Mouse (Mus musculus) megakaryocyte-erythroid progenitor cell, adult 5-6 weeks (primary cell): ENCODE results near the gene Rora. TPM values are rescaled to one million over a fixed set of nuclear protein-coding genes. Genes with fewer than 3 reads are reported as not detected.

Source experiments
- ATAC-seq: replicated peaks from 2 replicates; pipeline ENCODE4 v1.8.0; 2016; ENCODE audit warnings: mild to moderate bottlenecking, inconsistent platforms; ENCODE audit not compliant: severe bottlenecking, poor library complexity, low FRiP score, low TSS enrichment
- total RNA-seq, 2 experiments: library from RNA; stranded (forward) in 1 of 2; stranded (reverse) in 1 of 2; fragments of 200-1000, 215-1000 nt in 1 of 2; fragments of >200 nt in 1 of 2; fragmentation: Nextera tagmentation in 1 of 2; gene quantifications; 2 replicates each; pipeline ENCODE4 v1.2.3; 2014 to 2017

Rora gene
- total RNA-seq, 2 experiments from 2014 or later = 0.02 to 4.7 TPM

DNA sequence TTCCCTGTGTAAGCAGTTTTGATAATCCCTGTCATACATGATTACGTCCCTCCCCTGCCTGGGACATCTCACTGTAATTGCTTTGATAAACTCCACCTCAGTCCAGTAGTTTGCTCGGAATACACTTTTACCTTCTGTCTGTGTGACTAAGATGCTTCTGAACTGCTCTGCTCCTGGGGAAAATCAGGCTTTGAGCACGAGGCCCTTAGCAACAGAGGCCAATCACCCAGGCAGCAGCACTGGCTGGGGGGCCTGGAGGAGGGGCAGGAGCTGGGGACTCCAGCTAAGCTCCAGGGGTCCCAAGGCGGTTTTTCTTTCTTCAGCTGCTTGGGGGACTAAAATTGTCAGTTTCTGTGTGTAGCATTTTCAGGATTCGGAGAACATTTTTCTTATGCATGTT is 32.0 kb downstream of the Rora start:
- no peak for ATAC-seq

DNA sequence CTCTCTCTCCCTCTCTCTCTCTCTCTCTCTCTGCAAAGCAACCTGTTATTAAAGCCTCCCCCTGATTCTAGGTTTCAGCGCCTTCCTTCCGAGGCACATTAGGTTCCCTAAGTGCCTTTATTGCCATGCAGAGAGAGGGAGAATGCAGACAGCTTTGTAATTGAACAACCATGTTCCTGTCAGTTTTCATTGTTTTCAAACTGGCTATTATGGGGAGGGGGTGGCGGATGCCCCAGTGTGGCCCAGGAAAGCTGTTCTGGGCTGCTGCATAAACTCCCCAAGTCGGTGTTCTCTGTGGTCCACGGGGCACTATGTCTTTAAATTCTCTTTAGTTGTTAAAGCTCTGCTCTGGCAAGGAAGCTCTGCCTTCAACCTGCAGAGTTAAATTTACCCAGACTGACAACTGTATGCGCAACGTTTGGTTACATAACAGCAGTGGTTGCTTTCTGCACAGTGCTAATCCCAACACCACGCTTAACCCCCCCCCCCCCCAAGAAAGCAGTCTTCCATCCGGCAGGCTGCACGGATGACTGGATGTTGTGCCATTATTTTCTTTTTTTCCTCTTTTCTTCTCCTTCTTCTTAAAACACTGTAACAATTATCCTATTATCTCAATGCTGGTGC is 33.8 kb downstream of the Rora start:
- ATAC-seq = no peak

DNA sequence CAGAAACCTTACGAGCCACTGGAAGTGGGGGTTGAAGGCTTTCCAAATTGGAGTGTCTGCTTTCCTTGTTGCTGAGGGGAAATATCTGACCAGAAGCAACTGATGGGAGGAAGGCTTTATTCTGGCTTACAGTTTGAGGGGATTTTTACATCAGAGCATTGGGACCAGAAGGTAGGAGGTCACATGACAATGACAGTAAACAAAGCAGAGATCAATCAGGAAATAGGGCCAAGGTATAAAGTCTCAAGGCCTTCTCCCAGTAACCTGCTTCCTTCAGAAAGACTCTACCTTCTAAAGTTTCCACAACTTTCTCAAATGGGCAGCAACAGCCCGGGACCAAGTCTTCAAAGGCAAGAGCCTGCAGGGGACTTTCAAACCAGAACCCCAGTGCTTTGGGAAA is 34.6 kb downstream of the Rora start:
- no peak for ATAC-seq

DNA sequence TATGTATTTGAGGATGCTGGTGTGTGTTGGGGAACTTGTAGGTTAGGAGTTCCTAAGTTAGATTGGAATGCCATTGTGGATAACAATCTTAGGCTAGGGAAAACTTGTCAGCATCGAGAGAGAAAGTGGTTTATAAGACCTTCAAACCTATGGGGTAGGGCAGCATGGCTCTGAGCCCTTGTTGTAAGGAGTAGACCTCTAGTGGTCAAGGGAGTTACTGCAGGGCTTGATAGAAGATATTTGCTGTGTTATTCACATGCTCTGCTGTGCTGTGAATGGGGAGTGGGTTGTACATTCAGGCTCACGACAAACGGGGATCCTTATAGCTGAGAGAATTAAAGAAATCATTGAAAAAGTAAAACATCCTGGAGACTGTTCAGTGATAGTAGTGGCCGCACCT is 35.8 kb downstream of the Rora start:
- ATAC-seq = no peak; the same call in 1 of the 2 replicates

DNA sequence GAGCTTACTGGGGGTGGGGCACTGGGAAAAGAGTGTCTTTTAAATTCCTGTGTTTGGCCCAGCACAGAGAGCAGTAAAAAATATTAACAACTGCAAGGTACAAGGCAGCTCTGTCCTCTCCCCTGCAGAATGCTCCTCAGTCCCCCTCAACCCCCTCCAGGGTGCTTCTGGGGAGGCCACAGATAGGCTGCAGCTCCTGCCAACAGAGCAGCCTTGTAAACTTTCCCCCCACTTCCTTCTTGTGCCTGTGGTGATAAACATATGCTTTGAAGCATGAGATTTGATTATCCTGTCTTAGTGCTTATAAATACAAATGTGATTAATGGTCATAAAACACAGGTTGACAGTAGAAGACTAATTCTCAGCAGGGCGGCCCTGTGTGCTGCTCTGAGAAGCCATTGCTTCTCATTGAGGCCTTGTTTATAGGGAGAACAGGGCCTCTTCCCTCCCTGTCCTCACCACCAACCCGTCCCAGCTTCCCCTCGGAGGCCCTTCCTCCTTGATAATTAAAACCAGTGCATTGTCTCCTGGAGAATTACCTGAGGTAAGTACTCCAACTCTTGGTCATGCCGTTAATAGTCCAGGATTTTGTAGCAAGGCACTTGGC is 41.4 kb downstream of the Rora start:
- no peak for ATAC-seq

DNA sequence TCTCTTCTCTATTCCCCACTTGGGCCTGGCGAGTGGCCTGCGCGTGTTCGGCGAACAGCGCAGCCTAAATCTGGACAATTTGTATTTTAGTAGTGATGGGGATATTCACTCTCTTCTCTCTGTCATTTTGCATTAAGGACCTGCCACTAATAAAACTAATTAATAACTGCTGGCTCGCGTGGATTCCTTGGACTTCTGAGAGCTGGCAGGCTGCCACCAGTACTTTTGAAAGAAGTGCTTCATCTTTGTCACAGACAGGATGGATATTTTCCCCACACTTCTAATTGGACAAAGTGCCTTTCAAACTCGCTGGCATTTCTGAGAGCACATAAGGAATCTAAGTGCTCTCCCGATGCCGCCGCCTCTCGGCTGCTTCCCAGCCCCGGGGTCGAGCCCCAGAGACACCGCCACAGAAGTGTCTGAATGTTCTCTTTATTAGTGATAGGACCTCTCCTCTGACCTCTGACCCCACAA is 41.9 kb downstream of the Rora start:
- no peak for ATAC-seq

DNA sequence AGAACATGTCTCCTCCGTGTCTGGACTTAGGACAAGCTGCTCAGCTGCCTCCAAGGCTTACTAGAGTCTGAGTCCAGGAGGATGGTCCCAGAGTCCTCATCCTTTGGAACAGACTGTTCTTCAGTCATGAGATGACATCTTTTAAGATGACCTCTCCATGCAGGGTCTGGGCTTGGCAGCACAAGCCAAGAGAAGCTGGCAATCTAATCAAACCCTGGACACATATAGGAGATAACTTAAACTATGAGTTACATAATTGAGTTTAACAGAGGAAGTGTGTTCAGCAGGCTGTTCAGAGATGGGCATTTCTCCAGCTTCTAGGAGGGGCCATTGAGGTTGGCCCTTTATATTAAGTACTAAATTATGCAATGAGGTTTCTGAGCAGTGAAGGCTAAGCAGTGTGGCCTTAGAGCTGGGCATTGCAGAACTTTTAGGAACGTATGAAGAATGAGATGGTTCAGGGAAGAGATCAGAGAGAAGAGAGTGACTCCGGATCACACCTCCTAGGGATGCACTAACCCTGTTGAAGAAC is 42.9 kb downstream of the Rora start:
- ATAC-seq = no peak

DNA sequence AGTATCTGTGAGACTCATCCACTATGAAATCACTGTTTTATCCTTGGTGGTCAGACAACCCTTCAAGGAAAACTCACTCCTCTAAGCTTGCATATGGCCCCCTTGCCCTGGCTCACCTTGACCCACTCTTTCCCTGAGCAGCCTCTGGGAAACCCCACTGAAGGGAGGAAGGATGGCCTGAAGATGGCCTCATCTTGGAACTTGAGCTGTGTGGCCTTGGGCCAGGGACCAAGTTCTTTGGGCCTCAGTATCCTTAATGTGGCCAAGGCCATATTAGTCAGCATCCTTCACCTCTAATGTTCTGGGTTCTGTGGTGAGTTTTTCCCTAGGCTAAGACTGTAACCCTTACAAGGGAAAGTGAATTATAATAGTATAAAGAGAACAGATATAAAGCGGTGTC is 45.8 kb downstream of the Rora start:
- ATAC-seq = no peak

DNA sequence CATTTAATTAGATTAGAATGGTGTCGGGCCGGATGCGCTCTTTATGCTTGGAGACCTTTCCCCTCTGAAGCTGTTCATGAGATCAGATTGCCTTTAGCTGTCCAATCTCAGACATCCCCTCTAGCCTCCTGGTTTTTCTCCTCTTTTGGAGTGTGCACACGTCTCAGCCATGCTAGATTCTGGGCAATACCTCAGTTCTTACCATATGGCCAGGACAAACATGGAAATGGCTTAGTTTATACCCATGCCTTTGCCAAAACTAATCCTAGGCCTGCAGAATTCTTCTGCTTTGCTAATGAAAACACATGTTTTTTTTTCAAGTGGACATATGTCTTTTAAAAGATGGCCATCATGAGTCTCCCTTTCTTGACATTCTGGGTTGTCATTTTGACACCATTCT is 46.3 kb downstream of the Rora start:
- ATAC-seq = no peak

DNA sequence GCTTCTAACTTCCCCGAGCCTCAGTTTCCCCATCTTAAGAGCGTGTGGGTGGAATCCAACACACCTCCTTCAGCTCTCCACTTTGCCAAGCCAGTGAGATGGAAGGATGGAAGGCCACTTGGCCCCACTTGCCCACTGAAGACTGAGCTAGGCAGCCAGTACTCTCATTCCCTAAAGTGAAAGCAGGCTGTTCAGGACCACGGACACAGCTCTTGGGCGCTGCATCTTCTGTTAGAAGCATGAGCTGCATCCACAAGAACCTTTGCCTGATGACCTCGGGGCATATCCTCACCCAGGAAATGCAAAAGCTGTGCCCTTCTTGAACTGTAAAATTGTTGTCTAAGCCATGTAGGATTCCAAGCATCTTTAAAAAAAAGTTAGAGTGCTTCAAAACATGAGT is 54.0 kb downstream of the Rora start:
- no peak for ATAC-seq

DNA sequence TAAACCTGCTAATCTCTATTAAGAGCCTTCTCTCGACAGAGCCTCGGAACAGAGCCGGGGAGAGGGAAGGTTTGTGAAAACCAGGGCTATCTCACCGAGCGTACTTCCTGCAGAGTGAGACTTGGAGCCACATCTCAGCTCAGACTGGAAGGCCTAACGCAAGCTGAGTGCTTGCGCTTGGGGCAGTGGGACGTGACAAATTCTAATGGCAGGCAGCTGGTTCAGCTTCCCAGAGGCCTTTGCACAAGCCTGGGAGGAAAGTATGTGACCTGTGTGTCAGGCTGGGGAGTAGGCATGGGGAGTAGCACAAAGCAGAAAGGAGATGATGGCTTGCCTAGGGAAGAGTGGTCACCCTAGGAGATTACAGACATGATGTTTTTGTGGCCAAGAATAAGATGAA is 55.6 kb downstream of the Rora start:
- no peak for ATAC-seq

DNA sequence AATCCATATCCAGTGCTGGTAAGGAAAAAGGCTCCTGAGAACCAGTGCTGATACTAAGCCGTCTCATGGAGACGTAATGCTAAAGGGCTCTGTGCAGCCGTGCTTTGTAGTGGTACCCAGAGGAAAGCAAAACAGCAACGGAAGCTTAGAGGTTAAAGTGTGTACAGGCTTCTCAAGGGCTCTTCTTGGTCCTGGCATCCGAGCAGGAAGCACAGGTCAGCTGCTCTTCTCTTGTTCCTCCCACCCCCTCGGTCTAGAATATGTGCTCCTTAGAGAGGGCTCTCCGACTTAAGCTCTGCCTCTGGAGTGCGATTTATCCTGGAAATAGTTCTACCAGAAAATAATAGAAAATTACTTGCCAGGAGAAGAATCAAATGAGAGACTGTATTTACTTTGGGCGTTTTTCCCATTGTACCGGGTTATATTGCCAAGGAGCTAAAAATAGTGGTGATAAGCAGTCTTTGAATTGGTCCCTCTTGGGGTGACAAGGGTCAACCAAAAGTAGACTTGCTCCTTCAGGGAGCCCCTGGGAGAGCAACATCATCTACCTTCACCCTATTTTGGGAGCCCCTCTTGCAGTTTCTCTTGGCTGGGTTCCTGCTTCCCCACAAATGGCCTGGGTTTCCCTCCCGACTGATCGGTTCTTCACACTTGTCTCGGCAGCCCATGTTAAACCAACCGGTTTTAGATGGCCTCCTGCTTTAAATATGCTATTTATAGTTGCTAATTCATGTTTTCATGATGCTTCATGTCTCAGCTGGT is 57.5 kb downstream of the Rora start:
- ATAC-seq = no peak

DNA sequence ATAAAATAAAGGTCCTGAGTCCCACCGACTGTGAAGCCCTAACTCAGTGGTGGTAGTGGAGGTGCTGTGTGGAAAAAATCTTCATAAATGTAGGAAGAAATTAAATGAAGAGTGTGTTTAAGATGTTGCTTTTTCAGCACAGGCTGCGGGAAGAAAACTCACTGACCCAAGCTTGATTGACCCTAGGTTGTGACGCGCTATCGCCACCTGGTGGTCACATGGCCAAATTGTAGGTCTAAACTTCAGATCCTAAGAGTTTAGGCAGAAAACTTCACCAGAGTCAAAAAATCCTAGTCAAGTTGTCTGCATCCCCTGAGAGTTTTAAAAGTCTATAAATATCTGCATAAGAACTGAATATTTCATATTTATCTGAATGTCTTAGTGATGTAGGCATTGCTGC is 63.4 kb downstream of the Rora start:
- ATAC-seq = no peak

DNA sequence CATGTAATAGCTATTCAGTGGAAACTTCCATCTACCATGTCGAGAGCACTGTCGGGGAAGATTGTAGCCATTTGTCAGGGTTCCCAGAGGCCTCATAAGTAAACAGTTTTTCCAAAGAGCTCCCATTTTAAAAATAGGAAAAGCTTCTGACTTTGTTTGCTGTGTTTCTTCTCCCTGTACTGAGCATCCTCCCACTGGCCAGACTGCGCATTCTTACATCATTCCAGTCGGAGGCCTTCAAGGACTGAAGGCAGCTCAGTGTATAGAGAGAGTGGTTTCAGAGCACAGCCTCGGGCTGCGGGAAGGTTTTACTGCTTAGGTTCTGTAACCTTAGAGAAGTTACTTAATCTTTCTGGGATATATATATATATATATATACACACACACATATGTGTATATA is 64.8 kb downstream of the Rora start:
- ATAC-seq = no peak

DNA sequence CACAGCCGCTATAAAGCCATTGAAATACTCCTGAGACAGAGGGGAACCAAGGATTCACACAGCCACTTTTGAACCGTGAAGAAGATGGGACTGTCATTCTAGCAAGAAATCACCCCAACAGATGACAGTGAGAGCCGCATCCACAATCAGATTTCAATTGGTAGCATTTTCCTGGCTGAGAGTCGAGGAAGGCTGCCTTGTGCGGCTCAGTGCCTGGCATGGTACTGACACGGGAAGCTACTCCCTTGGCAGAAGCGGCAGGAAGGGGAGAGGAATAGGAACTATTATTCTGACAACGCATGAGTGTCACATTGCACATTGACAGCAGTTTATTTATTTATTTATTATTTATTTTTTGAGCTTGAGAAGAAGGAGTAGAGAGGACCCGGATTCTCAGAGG is 65.7 kb downstream of the Rora start:
- ATAC-seq = no peak

DNA sequence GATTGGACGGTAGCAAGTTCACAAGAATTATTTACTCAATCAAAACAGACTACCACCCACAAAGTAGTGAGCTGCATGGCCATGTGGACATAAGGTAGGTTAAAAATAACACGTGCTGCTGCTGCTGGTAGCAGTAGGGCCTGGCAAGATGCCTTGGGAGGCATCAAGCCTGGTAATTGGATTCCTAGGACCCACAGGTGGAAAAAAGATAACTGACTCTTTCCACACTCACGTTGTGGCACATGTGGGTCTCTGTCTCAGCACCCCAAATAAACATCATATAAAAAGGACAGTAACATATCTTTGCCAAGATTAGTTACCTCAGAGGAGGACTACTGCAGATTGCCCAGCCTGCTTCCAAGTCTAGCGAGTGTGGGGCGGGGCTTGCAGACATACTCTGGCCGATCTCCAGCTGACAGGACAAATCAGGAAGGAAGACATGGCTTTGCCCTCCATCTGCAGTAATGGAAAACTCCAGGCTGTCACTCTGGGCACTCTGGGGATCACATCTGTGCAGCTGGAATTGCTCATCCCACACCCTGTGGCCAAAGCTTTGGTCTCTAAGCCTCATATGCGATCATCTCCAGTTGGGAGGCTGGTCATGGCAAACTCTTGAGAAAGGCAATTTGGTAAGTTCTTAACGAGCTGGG is 71.2 kb downstream of the Rora start:
- no peak for ATAC-seq

DNA sequence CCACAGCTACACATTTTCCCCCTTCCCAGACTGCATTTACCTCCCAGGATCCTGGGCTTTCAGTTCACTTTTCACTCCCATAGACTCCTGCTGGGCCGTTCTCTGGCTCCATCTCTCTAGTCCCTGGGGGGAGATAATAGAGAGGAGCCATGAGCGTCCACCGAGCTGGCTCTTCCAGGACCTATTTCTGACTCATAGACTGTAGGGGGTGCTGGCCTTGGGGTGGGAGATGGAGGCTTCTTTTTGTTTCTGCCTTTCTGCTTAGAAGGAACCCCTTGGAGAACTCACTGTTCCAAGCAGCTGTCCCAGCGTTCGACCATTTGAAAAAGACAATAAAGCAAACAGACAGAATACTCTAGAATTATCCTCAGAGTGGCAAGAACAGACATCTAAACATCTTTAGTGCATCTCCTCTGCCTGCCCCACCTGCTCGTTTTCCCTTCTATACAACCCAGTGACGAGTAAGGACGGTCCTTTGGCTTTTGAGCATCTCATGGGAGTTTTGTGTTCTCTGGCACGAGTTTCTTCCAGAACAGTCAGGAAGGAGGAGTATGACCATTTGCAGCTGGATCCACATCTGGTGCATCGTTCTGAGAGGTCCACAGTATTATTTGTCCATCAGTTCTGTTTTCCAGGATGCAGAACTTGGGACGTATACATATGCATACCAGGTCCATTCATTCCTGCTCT is 73.7 kb downstream of the Rora start:
- ATAC-seq = no peak

DNA sequence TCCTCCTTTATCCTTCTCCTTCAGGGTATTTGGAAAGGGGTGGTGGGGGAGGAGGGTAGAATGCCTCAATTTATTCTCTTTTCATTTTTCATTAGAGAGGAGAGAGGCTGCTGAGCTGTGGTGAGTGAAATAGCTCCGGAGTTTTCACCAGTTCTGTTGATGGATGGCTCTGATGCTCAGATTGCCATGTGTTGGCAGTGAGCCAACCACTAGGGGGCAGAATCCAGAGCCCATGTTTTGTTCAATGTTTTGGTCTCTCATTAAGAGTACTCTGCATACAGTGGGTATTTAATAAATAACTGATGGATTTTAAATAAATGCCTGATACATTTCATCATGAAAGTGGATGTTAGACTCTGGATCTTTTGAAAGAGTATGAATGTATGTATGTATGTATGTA is 77.9 kb downstream of the Rora start:
- ATAC-seq = no peak

DNA sequence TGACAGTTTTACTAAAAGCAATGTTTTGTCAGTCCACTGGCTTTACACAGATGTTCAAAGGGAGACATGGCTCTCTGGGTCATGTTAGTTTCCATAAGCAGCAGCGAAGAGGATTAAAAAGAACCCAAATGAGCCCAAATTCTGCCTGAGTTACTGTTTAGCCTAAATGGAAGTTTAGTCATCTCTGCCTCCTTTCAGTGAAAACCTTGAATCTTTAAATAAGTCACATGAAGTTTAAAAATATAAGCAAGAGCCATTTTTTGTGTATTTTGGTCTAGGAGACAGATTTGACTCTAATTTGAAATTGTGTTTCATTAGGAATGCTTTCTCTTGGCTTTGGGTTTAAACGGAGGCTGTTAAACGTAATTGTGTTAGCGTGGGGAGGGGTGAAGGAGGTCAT is 79.3 kb downstream of the Rora start:
- no peak for ATAC-seq

DNA sequence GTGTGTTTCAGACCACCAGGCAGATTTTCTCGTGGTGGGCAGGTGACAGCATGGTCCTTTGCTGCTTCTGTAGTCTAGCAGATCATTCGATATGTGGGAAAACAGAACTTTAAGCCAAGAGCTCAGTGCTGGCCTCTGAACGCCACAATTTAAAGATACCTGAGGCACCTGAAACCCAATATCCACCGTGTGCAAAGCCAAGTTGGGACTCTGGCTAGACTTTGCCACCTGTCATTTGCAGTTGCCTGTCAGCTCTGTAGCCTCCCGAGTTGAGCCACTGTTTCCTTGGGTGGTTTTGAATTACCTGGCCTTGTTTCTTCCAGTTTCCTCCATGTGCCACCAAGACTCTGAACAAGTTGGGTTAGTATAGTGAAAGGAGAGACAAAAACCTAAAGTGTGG is 82.3 kb downstream of the Rora start:
- no peak for ATAC-seq
